Mouse (Mus musculus) intestine, postnatal 0 days (tissue): ENCODE results near the gene Zdhhc12. TPM values are rescaled to one million over a fixed set of nuclear protein-coding genes. Genes with fewer than 3 reads are reported as not detected.
A peak's percentile ranks its signal among the peaks of the same experiment; 100 is the strongest.
"Not testable (repeated sequence)": the region's sequence is repeated elsewhere in the genome, so short reads cannot be mapped to it uniquely, and the experiment has no call there.

Experiments used
- ATAC-seq: fragments of 200-750 bp; cut with Nextera tagmentation; 2 replicates; pipeline ENCODE4 v1.8.0; 2017; ENCODE audit warnings: mild to moderate bottlenecking, moderate TSS enrichment, moderate library complexity
- H3K27ac ChIP-seq: fragments of 300-500 bp; sonication (generic); 2 replicates; pipeline ENCODE4 v1.5.1; 2014; ENCODE audit warnings: mild to moderate bottlenecking, low read depth, low read length, moderate library complexity
- H3K27me3 ChIP-seq: fragments of 300-500 bp; sonication (generic); replicated peaks from 2 replicates; pipeline ENCODE4 v1.6.1; 2014; ENCODE audit warnings: low read length, mixed read lengths; ENCODE audit not compliant: control insufficient read depth, insufficient read depth
- H3K36me3 ChIP-seq: fragments of 300-500 bp; sonication (generic); 2 replicates; pipeline ENCODE4 v1.6.1; 2014; ENCODE audit warnings: mild to moderate bottlenecking, moderate library complexity; ENCODE audit not compliant: control insufficient read depth, insufficient read depth
- H3K4me1 ChIP-seq: fragments of 300-500 bp; sonication (generic); replicated peaks from 2 replicates; pipeline ENCODE4 v1.6.1; 2014; ENCODE audit warnings: antibody characterized with exemption, low read length, mixed read lengths; ENCODE audit not compliant: control insufficient read depth, insufficient read depth
- H3K4me2 ChIP-seq: fragments of 300-500 bp; sonication (generic); replicated peaks from 2 replicates; pipeline ENCODE4 v1.6.1; 2014; ENCODE audit warnings: low read depth, mild to moderate bottlenecking, moderate library complexity
- H3K4me3 ChIP-seq: fragments of 300-500 bp; sonication (generic); 2 replicates; pipeline ENCODE4 v1.5.1; 2014; ENCODE audit warnings: low read depth, low read length
- H3K9ac ChIP-seq: fragments of 300-500 bp; sonication (generic); 2 replicates; pipeline ENCODE4 v1.6.1; 2014; ENCODE audit warnings: mild to moderate bottlenecking, low read depth, low read length
- H3K9me3 ChIP-seq: fragments of 300-500 bp; sonication (generic); 2 replicates; pipeline ENCODE4 v1.6.1; 2016; ENCODE audit warnings: mixed run types; ENCODE audit not compliant: control insufficient read depth
- CTCF ChIP-seq: sonication (generic); IDR thresholded peaks from 2 replicates; pipeline ENCODE4 v1.5.1; 2016; ENCODE audit warnings: low read depth, mild to moderate bottlenecking, control low read depth, antibody characterized with exemption, moderate library complexity
- WGBS: fragments of 180-500 bp; shearing (Covaris S2); extraction: QIAGEN DNeasy Blood & Tissue Kit; methylation state at CpG from one replicate; pipeline ENCODE4 v1.1.7; 2014; 5-methylcytosine and 5-hydroxymethylcytosine counted together
- polyA plus RNA-seq: library from polyadenylated mRNA; unstranded; fragments of >200 nt; fragmentation: Nextera tagmentation; extraction: Ambion mirVana; gene quantifications from 2 replicates; pipeline ENCODE4 v1.2.1, GENCODE M21; 2015

Zdhhc12 gene
- 90.9 and 91.3 TPM in 2 replicates for polyA plus RNA-seq

DNA sequence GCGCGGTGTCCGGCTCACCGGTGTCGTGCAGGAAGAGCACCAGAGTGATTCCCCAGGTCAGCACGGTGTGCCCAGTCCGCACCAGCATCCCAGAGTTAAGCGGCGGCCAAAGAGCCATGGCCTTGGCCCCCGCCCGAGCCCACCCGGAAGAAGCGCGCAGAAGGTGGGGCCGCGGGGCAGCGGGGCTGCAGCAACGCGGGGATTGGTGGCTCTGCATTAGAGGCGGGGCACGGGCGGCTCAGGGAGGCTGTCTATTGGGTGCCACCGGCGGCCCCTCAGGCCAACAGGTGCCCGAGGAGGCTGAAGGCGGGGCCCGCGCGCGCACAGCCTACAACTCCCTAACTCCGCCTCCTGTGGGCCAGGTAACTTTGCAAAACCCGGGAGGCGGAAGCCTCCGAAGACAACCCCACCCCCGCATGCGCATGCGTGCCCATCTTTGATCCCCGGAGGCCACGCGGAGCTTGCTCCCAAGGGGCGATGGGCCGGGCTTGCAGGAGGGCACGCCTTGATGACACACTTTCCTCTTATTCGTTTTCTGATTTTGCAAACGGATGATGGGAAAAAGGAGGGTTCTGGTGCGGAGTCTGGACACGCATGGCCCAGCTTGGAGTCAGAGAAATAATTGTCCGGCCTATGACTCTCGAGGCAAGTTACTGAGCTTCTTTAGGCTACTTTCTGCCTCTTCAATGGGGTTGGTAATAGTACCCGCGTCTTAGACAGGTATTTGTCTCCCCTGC is at the start of gene Zdhhc12:
Gene Zdhhc12 (minus strand): TSS at position 178 of the 737 bp plus-strand sequence.
- Histone ChIP-seq H3K27me3 (no peaks in the 10 kb centered on the region), H3K36me3 (peaks cover 38% of the 10 kb centered on the region), H3K27ac (peak within 1 kb of the TSS; percentile 74), H3K4me2 (peak within 1 kb of the TSS; percentile 88), H3K9me3 (no peaks in the 10 kb centered on the region), H3K9ac (peak within 1 kb of the TSS; percentile 72), H3K4me3 (peak within 1 kb of the TSS; percentile 85), H3K4me1 (peaks cover 4% of the 10 kb centered on the region; the same call in 1 of the 2 replicates)
- ATAC-seq: peak; percentile 98
- under 1% methylated on average over 51 of the region's 51 CpGs for WGBS
- TF ChIP-seq CTCF: no peak; the same call in 1 of the 2 replicates

DNA sequence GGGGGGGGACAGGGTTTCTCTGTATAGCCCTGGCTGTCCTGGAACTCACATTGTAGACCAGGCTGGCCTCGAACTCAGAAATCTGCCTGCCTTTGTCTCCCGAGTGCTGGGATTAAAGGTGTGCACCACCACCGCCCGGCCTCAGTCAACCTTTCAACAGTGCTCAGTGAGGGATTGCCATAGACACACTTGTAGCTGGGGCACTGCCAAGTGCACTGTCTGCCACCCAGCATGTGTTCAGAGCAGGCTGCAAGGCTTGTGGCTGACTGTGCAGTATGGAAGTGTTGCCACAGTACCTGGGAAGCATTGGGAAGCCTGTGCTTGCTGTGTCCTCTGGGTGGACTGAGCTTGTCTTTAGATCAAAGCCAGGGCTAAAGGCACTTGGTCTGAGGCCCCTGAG is 46.6 kb upstream of the Zdhhc12 start:
- H3K4me1 ChIP-seq, H3K9ac ChIP-seq, H3K4me3 ChIP-seq, H3K27me3 ChIP-seq, H3K27ac ChIP-seq, ATAC-seq, H3K4me2 ChIP-seq, H3K9me3 ChIP-seq: not testable (repeated sequence)
- H3K36me3 ChIP-seq: peaks cover 66% of the 10 kb centered on the region
- 93% methylated on average over 4 of the region's 4 CpGs for WGBS

DNA sequence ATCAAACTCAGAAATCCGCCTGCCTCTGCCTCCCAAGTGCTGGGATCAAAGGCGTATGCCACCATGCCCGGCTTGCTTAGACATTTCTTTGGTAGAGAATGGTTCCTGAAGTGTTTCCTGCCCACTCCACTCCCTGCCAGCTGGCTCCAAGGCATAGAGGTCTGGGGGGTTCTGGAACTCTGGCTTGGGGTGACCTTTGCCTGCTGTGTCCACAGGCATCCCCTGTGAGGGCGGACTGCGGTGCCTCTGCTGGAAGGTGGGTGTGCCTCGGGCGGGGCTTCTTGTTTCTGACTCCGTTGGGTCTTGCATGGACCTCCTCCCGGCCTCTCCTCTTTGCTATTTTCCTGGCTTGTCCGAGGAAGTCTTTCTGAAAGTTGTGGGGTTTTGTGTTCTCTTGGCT is 43.0 kb upstream of the Zdhhc12 start:
- H3K36me3 ChIP-seq: peaks cover 32% of the 10 kb centered on the region
- ATAC-seq: no peak
- H3K27me3 ChIP-seq: no peaks in the 10 kb centered on the region
- no peak overlapping the region for H3K27ac ChIP-seq
- no peaks in the 10 kb centered on the region for H3K9me3 ChIP-seq
- H3K4me2 ChIP-seq: no peak overlapping the region
- no peak overlapping the region for H3K4me3 ChIP-seq
- H3K4me1 ChIP-seq: no peaks in the 10 kb centered on the region
- no peak overlapping the region; the same call in 1 of the 2 replicates for H3K9ac ChIP-seq
- TF ChIP-seq CTCF: no peak
- WGBS: 61% methylated on average over 10 of the region's 10 CpGs

DNA sequence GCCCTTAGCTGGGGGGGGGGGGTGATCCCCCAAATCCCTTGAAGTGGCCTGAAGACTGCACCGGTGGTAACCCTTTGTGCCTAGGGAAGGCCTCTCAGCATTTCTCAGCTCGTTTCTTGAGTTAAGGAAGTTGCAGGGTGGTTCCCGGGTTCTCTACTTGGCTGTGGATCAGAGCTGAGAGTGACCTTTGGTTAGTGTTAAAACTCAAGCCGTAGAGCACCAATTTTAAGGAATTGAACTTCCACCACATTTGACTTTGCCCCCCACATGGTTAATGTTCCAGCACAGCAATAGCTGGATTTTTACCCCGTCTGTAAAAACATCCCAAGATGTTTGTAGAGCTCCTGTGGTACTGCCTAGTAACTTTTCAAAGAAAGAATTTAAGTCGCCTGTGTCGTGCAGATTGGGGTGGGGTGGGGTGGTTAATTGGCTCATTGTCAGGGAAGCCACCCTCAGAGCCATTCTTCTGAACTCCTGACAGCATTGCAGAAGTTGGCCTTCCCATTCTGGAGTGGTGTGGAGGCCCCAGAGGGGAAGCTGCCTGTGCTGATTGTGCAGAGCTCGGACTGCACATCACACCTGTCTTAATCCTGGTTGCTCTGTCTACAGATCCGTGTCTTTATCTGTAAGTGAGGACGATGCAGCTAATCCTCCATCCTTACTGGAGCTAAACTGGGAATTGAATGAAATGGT is 41.6 kb upstream of the Zdhhc12 start:
- peak overlapping the region; percentile 93 for H3K27ac ChIP-seq
- WGBS: 31% methylated on average over 10 of the region's 10 CpGs
- peak overlapping the region; percentile 83 for H3K4me2 ChIP-seq
- peaks cover 18% of the 10 kb centered on the region; the same call in 1 of the 2 replicates for H3K36me3 ChIP-seq
- no peaks in the 10 kb centered on the region for H3K27me3 ChIP-seq
- H3K9ac ChIP-seq: peak overlapping the region; percentile 74; the same call in 1 of the 2 replicates
- no peak for ATAC-seq
- TF ChIP-seq CTCF: no peak
- H3K4me1 ChIP-seq: no peaks in the 10 kb centered on the region
- no peaks in the 10 kb centered on the region for H3K9me3 ChIP-seq
- H3K4me3 ChIP-seq: peak overlapping the region; percentile 87

DNA sequence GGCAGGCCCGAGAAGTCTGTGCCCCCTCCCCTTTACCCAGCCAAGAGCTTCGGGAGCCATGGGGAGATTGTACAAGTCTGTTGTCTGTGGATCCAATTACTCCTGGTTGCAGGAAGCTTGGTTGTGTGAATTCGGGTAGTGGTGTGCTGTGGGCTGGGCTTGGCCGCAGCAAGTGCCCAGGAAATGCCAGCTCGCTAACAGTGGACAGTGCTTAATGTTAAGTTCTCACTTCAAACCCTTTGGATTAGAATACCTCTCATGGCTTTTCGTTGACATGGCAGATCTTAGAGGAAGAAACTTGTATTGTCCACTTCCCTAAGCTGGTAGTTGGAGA is 40.9 kb upstream of the Zdhhc12 start:
- Histone ChIP-seq H3K4me2 (peak overlapping the region; percentile 83), H3K27ac (peak overlapping the region; percentile 93), H3K4me1 (no peaks in the 10 kb centered on the region), H3K9me3 (no peaks in the 10 kb centered on the region), H3K36me3 (peaks cover 16% of the 10 kb centered on the region; the same call in 1 of the 2 replicates), H3K27me3 (no peaks in the 10 kb centered on the region), H3K9ac (peak overlapping the region; percentile 74), H3K4me3 (peak overlapping the region; percentile 87)
- ATAC-seq: no peak
- TF ChIP-seq CTCF: no peak
- 8% methylated on average over 6 of the region's 6 CpGs for WGBS

DNA sequence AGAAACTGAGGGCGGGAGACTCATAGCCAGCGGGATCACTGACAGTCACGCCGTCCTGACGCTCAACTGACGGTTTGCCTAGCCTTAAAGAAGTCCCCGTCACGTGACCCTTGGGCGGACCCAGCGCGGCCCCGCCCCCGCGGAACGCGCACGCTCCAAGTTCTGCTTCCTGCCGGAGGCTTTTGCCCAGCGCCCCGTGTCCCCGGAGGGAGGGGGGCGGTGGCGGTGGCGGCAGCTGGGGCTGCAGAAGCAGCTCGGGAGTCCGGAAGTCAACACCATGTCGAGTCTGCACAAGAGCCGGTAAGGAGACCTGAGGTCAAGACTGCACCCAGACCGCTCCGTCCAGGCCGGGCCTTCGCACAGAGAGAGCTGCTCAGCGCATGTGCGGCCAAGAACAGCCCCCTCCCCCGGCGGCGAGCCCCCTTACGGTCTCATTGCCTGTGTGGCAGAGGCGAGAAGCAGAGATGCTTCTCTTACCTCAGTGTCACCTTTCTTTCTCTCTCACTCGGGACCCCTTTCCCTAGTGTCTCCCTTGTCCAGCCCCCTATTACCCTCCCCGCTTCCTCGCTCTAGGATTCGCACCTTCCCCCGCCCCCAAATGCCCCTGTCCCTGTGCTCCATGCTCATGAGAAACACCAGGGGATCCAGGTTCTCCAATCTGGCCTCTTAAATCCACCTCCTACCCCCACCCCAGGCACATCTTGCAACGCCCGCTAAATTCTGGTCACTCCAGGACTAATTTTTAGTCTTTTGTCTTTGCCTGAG is 40.3 kb upstream of the Zdhhc12 start, which contains the start of gene Tbc1d13:
Gene Tbc1d13 (plus strand): TSS at position 134 of the 765 bp plus-strand sequence.
- under 1% methylated on average over 46 of the region's 46 CpGs for WGBS
- Histone ChIP-seq H3K27ac (peak within 1 kb of the TSS; percentile 93), H3K27me3 (no peaks in the 10 kb centered on the region), H3K36me3 (peaks cover 16% of the 10 kb centered on the region; the same call in 1 of the 2 replicates), H3K9ac (peak within 1 kb of the TSS; percentile 74), H3K4me2 (peak within 1 kb of the TSS; percentile 83), H3K4me1 (no peaks in the 10 kb centered on the region), H3K9me3 (no peaks in the 10 kb centered on the region), H3K4me3 (peak within 1 kb of the TSS; percentile 87)
- peak; percentile 92 for ATAC-seq
- TF ChIP-seq CTCF: no peak
